Mouse (Mus musculus) ES-E14 (cell line): Measurements from ENCODE around the gene Chst1. TPM values are rescaled to one million over a fixed set of nuclear protein-coding genes. Genes with fewer than 3 reads are reported as not detected.
A peak's percentile ranks its signal among the peaks of the same experiment; 100 is the strongest.

Source experiments
- DNase-seq: peaks from one replicate; pipeline ENCODE4 v3.0.0-alpha.2; 2013; ENCODE audit warnings: low read depth, low spot score
- H3K27ac ChIP-seq: 2 replicates; pipeline ENCODE4 v1.5.1; 2012; ENCODE audit warnings: low read depth, mild to moderate bottlenecking, low read length, moderate library complexity, mixed read lengths; ENCODE audit not compliant: poor library complexity, insufficient read depth, severe bottlenecking
- H3K36me3 ChIP-seq: 2 replicates; pipeline ENCODE4 v1.6.1; 2012; ENCODE audit warnings: mild to moderate bottlenecking, low read length, moderate library complexity, mixed read lengths; ENCODE audit not compliant: control insufficient read depth, poor library complexity, insufficient read depth, severe bottlenecking
- H3K4me1 ChIP-seq, 2 experiments: fragments of 150-350 bp in 1 of 2; sonication (generic) in 1 of 2; 2 replicates each; pipeline ENCODE4 v1.6.1; 2012; ENCODE audit warnings: low read length in 2 of 2, mild to moderate bottlenecking in 1 of 2, mixed read lengths in 1 of 2; ENCODE audit not compliant: control insufficient read depth in 2 of 2, insufficient read depth in 2 of 2, poor library complexity in 1 of 2
- H3K4me3 ChIP-seq, 2 experiments: fragments of 150-350 bp in 1 of 2; sonication (generic) in 1 of 2; 2 replicates each; pipeline ENCODE4 v1.5.1; 2012; ENCODE audit warnings: low read length in 2 of 2, low read depth in 1 of 2, mild to moderate bottlenecking in 1 of 2, mixed read lengths in 1 of 2; ENCODE audit not compliant: insufficient read depth in 1 of 2, poor library complexity in 1 of 2, severe bottlenecking in 1 of 2
- H3K9ac ChIP-seq: 2 replicates; pipeline ENCODE4 v1.6.1; 2012; ENCODE audit warnings: low read depth, mild to moderate bottlenecking, low read length, mixed read lengths; ENCODE audit not compliant: poor library complexity, insufficient read depth, severe bottlenecking
- H3K9me3 ChIP-seq: fragments of 150-350 bp; sonication (generic); 2 replicates; pipeline ENCODE4 v1.6.1; 2012; ENCODE audit warnings: low read depth, mild to moderate bottlenecking, low read length; ENCODE audit not compliant: control insufficient read depth, insufficient read depth
- CHD2 ChIP-seq: IDR thresholded peaks from 2 replicates; pipeline ENCODE4 v1.6.1; 2014; ENCODE audit warnings: mild to moderate bottlenecking, low read depth, low read length, inconsistent platforms
- HCFC1 ChIP-seq: IDR thresholded peaks from 2 replicates; pipeline ENCODE4 v1.6.1; 2012; ENCODE audit warnings: low read length, inconsistent platforms, borderline replicate concordance; ENCODE audit not compliant: insufficient read depth
- MAFK ChIP-seq: IDR thresholded peaks from 2 replicates; pipeline ENCODE4 v1.6.1; 2014; ENCODE audit warnings: mild to moderate bottlenecking, low read depth, low read length, inconsistent platforms; ENCODE audit not compliant: insufficient read depth
- ZC3H11A ChIP-seq: IDR thresholded peaks from 2 replicates; pipeline ENCODE4 v1.6.1; 2012; ENCODE audit warnings: low read depth, mild to moderate bottlenecking, inconsistent platforms, low read length, borderline replicate concordance
- ZNF384 ChIP-seq: IDR thresholded peaks from 2 replicates; pipeline ENCODE4 v1.6.1; 2012; ENCODE audit warnings: low read depth, low read length, inconsistent platforms
- in situ Hi-C, 2 experiments: fragments of 600-800 bp; cut with MboI; formaldehyde crosslinking; loops; one replicate each; pipeline ENCODE4 v1.15.1; 2025; ENCODE audit warnings: low sequenced_read_pairs in 2 of 2, inconsistent platforms in 1 of 2; ENCODE audit not compliant: unreplicated experiment in 2 of 2
- total RNA-seq: library from RNA; depleted of rRNA; stranded (reverse); fragments of 300-350 nt; gene quantifications from 2 replicates; pipeline ENCODE4 v1.2.3, GENCODE M21; 2012; rRNA removed

Chst1 gene
- total RNA-seq, 1 experiment, result 0.98 TPM

GRCm38 (mm10) chr2:92657189-92657588, 57.7 kb downstream of the Chst1 start:
- in situ Hi-C loops, result no loop called here
- no peak for DNase-seq

GRCm38 (mm10) chr2:92658293-92659150, 59.0 kb downstream of the Chst1 start:
- DNase-seq, result no peak
- H3K9ac ChIP-seq, result no peak overlapping the region
- in situ Hi-C loops, result no loop called here
- TF ChIP-seq MAFK (peak; percentile 73), ZC3H11A (no peak)
- H3K9me3 ChIP-seq, result no peaks in the 10 kb centered on the region
- no peak overlapping the region for H3K27ac ChIP-seq
- H3K36me3 ChIP-seq, result no peaks in the 10 kb centered on the region
- no peak overlapping the region for H3K4me3 ChIP-seq
- H3K4me1 ChIP-seq, result peaks cover 0 to 4% of the 10 kb centered on the region in 2 experiments; a peak in 1 of 4 replicates

More at GRCm38 (mm10) chr2:92657189-92657588, 57.7 kb downstream of the Chst1 start:
- no peaks in the 10 kb centered on the region for H3K36me3 ChIP-seq
- H3K27ac ChIP-seq, result no peak overlapping the region
- TF ChIP-seq CHD2 (peak; percentile 61; the same call in 1 of the 2 replicates), ZNF384 (no peak), HCFC1 (no peak), MAFK (no peak), ZC3H11A (no peak)
- no peaks in the 10 kb centered on the region for H3K9me3 ChIP-seq
- H3K4me1 ChIP-seq, result peaks cover 0 to 2% of the 10 kb centered on the region in 2 experiments; a peak in 1 of 4 replicates
- H3K9ac ChIP-seq, result no peak overlapping the region
- no peak overlapping the region for H3K4me3 ChIP-seq

- Histone ChIP-seq H3K9me3 (no peaks in the 10 kb centered on the region), H3K4me3 (no peak overlapping the region), H3K27ac (no peak overlapping the region), H3K36me3 (no peaks in the 10 kb centered on the region), H3K9ac (no peak overlapping the region), H3K4me1 (peaks cover 3 to 8% of the 10 kb centered on the region in 2 experiments; a peak in 2 of 4 replicates)
- no peak for DNase-seq
- TF ChIP-seq CHD2, result no peak
- no peak for TF ChIP-seq MAFK
- no peak for TF ChIP-seq ZC3H11A
- TF ChIP-seq HCFC1, result no peak
- TF ChIP-seq ZNF384, result no peak
- in situ Hi-C loops, result no loop called here
Observed at GRCm38 (mm10) chr2:92659491-92660035, 60.1 kb downstream of the Chst1 start.

- in situ Hi-C loops, result no loop called here
- Histone ChIP-seq H3K27ac (no peak overlapping the region), H3K4me1 (peaks cover 3 to 6% of the 10 kb centered on the region in 2 experiments; a peak in 2 of 4 replicates), H3K9me3 (no peaks in the 10 kb centered on the region), H3K4me3 (no peak overlapping the region), H3K9ac (no peak overlapping the region), H3K36me3 (no peaks in the 10 kb centered on the region)
- no peak for DNase-seq
- no peak for TF ChIP-seq CHD2
- no peak for TF ChIP-seq HCFC1
- TF ChIP-seq MAFK, result no peak
- no peak for TF ChIP-seq ZNF384
- TF ChIP-seq ZC3H11A, result no peak
Observed at GRCm38 (mm10) chr2:92662534-92663068, 63.1 kb downstream of the Chst1 start.

Other genes starting within 250 kb of the Chst1 start
- 21.1 and 30.0 TPM in 2 replicates for gene Pex16, start 225.0 kb upstream of the Chst1 start, total RNA-seq
- gene Large2, start 224.8 kb upstream of the Chst1 start, total RNA-seq, result 10.3 and 17.5 TPM in 2 replicates
- 1.3 and 1.6 TPM in 2 replicates for gene 1700029I15Rik, start 217.2 kb upstream of the Chst1 start, total RNA-seq
- gene Mapk8ip1, start 198.4 kb upstream of the Chst1 start, total RNA-seq, result 10.1 and 11.6 TPM in 2 replicates
- gene Cry2, start 165.7 kb upstream of the Chst1 start, total RNA-seq, result 11.7 and 19.3 TPM in 2 replicates
- gene Slc35c1, start 139.2 kb upstream of the Chst1 start, total RNA-seq, result 4.8 and 5.2 TPM in 2 replicates